Mouse (Mus musculus): ENCODE results near the gene Cirbp.

DNA sequence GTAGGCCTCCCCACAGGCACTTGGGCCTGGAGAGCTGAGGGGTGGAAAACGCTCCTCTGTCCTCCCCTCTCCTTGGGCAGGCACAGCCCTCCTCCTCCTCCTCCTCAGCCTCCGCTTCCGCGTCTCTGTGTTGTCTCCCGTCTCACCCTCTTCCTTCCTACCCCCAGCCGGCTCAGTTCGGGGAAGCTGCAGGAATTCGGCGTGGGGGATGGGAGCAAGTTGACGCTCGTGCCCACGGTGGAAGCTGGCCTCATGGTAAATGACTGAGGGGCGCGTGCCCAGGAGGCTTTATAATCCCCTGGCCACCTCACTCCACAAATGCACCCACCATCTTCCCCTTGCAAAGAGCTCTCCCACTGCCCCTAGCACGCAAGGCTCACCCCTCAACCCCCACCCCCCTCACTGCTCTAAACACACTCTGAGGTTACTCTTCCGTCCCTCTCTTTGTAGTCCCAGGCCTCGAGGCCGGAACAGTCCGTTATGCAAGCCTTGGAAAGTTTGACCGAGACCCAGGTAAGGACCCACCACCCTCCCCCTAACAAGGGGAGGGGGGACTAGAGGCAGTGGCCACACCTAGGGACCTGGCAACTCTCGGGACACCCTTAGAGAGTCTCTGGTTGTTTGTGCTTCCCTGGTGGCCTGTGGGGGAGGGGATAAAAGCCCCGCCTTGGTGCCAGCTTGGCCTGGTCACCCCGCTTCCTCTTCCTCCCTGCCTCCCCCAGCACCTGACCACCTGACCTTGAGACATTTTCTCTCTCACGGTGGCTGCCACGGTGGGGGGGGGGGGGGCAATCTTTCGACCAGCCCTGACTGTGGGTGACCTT is 14.4 kb upstream of the Cirbp start:
- TF ChIP-seq CTCF (IDR thresholded peaks at IDR 0.05; ENCODE audit: extremely low read depth, insufficient read depth, low read length) = no peak
- peak; percentile 40; the same call in 1 of the 2 replicates for TF ChIP-seq POLR2A (IDR thresholded peaks at IDR 0.05; ENCODE audit: extremely low read depth, insufficient read depth, low read length)
